Mouse (Mus musculus): ENCODE data around the gene Hmgb4. TPM values are rescaled to one million over a fixed set of nuclear protein-coding genes. Genes with fewer than 3 reads are reported as not detected.

The Hmgb4 gene
- not detected in 2 replicates for polyA plus RNA-seq (2014; fragmentation: Nextera tagmentation; extraction: Ambion mirVana)

GRCm38 (mm10) chr4:128260907-128261560, at the start of gene Hmgb4:
Gene Hmgb4 (minus strand): TSS chr4:128260957.
- Histone ChIP-seq H3K4me1 (ENCODE audit: control insufficient read depth, insufficient read depth, low read length) (no peaks in the 10 kb centered on the region), H3K36me3 (ENCODE audit: control insufficient read depth, insufficient read depth, low read length) (no peaks in the 10 kb centered on the region), H3K4me3 (ENCODE audit: low read depth, low read length) (no peak within 1 kb of the TSS), H3K27ac (ENCODE audit: low read depth, low read length) (0 out of 2 replicates have a peak within 1 kb of the TSS, but pooled peaks have one; percentile 22), H3K9me3 (ENCODE audit: control insufficient read depth, low read length) (no peaks in the 10 kb centered on the region), H3K9ac (replicated peaks; ENCODE audit: low read depth, low read length) (no peak within 1 kb of the TSS), H3K4me2 (ENCODE audit: low read depth, low read length) (no peak within 1 kb of the TSS), H3K27me3 (ENCODE audit: control insufficient read depth, insufficient read depth, low read length) (no peaks in the 10 kb centered on the region)
- ATAC-seq (ENCODE audit: low read depth) = no peak
- WGBS = 62% methylated on average over 8 of the region's 8 CpGs

- no peak overlapping the region for H3K4me2 ChIP-seq (ENCODE audit: low read depth, low read length)
- ATAC-seq (ENCODE audit: low read depth) = no peak
- H3K4me1 ChIP-seq (ENCODE audit: control insufficient read depth, insufficient read depth, low read length) = no peaks in the 10 kb centered on the region
- WGBS = 96% methylated on average over 8 of the region's 8 CpGs
- H3K27me3 ChIP-seq (ENCODE audit: control insufficient read depth, insufficient read depth, low read length) = no peaks in the 10 kb centered on the region
- no peaks in the 10 kb centered on the region for H3K9me3 ChIP-seq (ENCODE audit: control insufficient read depth, low read length)
- H3K36me3 ChIP-seq (ENCODE audit: control insufficient read depth, insufficient read depth, low read length) = no peaks in the 10 kb centered on the region
- no peak overlapping the region for H3K27ac ChIP-seq (ENCODE audit: low read depth, low read length)
- H3K9ac ChIP-seq (replicated peaks; ENCODE audit: low read depth, low read length) = no peak overlapping the region
- no peak overlapping the region for H3K4me3 ChIP-seq (ENCODE audit: low read depth, low read length)
These were observed 45.3 kb upstream of the Hmgb4 start for GRCm38 (mm10) chr4:128306011-128306410.

DNA sequence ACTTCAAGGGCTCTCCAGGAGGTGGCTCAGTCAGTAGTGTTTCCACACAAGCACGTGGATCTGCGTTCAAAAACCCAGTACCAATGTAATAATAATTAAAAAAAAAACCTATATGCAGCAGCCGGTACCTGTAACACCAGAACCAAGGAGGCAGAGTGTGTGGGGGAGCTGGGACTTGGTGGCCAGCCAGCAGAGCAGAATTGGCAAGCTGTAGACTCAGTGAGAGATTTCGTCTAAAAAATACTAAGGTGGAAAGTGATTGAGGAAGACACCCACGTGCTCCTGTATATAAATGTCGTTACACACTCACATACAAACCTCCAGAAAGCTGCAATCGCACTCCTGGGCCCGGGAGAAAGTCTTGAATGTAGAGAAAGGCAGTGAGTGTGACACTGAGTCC, 43.3 kb upstream of the Hmgb4 start:
- Histone ChIP-seq H3K27me3 (ENCODE audit: control insufficient read depth, insufficient read depth, low read length) (no peaks in the 10 kb centered on the region), H3K4me1 (ENCODE audit: control insufficient read depth, insufficient read depth, low read length) (no peaks in the 10 kb centered on the region), H3K9ac (replicated peaks; ENCODE audit: low read depth, low read length) (no peak overlapping the region), H3K9me3 (ENCODE audit: control insufficient read depth, low read length) (no peaks in the 10 kb centered on the region), H3K36me3 (ENCODE audit: control insufficient read depth, insufficient read depth, low read length) (no peaks in the 10 kb centered on the region), H3K27ac (ENCODE audit: low read depth, low read length) (no peak overlapping the region), H3K4me3 (ENCODE audit: low read depth, low read length) (no peak overlapping the region), H3K4me2 (ENCODE audit: low read depth, low read length) (no peak overlapping the region)
- no peak for ATAC-seq (ENCODE audit: low read depth)
- 86% methylated on average over 8 of the region's 8 CpGs for WGBS

- no peak overlapping the region for H3K4me3 ChIP-seq (ENCODE audit: low read depth, low read length)
- H3K36me3 ChIP-seq (ENCODE audit: control insufficient read depth, insufficient read depth, low read length) = no peaks in the 10 kb centered on the region
- no peaks in the 10 kb centered on the region for H3K4me1 ChIP-seq (ENCODE audit: control insufficient read depth, insufficient read depth, low read length)
- no peaks in the 10 kb centered on the region for H3K9me3 ChIP-seq (ENCODE audit: control insufficient read depth, low read length)
- WGBS = 66% methylated on average over 7 of the region's 7 CpGs
- no peak overlapping the region for H3K9ac ChIP-seq (replicated peaks; ENCODE audit: low read depth, low read length)
- H3K27ac ChIP-seq (ENCODE audit: low read depth, low read length) = no peak overlapping the region
- no peak overlapping the region for H3K4me2 ChIP-seq (ENCODE audit: low read depth, low read length)
- ATAC-seq (ENCODE audit: low read depth) = no peak
- no peaks in the 10 kb centered on the region for H3K27me3 ChIP-seq (ENCODE audit: control insufficient read depth, insufficient read depth, low read length)
These were observed 27.3 kb upstream of the Hmgb4 start for GRCm38 (mm10) chr4:128288095-128288494.

GRCm38 (mm10) chr4:128285009-128285408, 24.3 kb upstream of the Hmgb4 start:
- H3K27me3 ChIP-seq (ENCODE audit: control insufficient read depth, insufficient read depth, low read length) = no peaks in the 10 kb centered on the region
- H3K27ac ChIP-seq (ENCODE audit: low read depth, low read length) = no peak overlapping the region
- H3K36me3 ChIP-seq (ENCODE audit: control insufficient read depth, insufficient read depth, low read length) = no peaks in the 10 kb centered on the region
- no peak overlapping the region for H3K4me3 ChIP-seq (ENCODE audit: low read depth, low read length)
- no peaks in the 10 kb centered on the region for H3K4me1 ChIP-seq (ENCODE audit: control insufficient read depth, insufficient read depth, low read length)
- H3K4me2 ChIP-seq (ENCODE audit: low read depth, low read length) = no peak overlapping the region
- no peaks in the 10 kb centered on the region for H3K9me3 ChIP-seq (ENCODE audit: control insufficient read depth, low read length)
- ATAC-seq (ENCODE audit: low read depth) = no peak
- WGBS = 68% methylated on average over 1 of the region's 1 CpGs
- H3K9ac ChIP-seq (replicated peaks; ENCODE audit: low read depth, low read length) = no peak overlapping the region

DNA sequence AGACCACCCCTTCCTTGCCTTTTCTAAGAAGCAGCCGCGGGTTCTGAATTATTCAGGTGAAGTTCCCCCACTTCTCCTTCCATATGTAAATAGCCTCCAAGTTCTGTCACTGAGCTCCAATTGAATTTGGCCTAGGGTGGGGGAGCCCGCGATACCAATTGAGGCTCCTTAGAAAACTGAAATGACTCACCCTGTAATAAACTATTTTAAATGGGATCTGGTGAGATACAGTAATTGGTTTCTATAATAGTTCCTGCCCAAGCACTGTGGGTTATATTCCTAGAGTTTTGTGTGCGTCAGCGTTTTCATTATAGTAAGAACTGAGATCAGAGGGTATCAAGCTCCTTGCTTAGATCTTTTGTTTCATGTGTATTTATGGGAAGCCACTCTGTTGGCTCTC, 14.8 kb upstream of the Hmgb4 start:
- Histone ChIP-seq H3K36me3 (ENCODE audit: control insufficient read depth, insufficient read depth, low read length) (no peaks in the 10 kb centered on the region), H3K4me3 (ENCODE audit: low read depth, low read length) (no peak overlapping the region), H3K27ac (ENCODE audit: low read depth, low read length) (no peak overlapping the region), H3K4me1 (ENCODE audit: control insufficient read depth, insufficient read depth, low read length) (peaks cover 8% of the 10 kb centered on the region; the same call in 1 of the 2 replicates), H3K27me3 (ENCODE audit: control insufficient read depth, insufficient read depth, low read length) (no peaks in the 10 kb centered on the region), H3K9me3 (ENCODE audit: control insufficient read depth, low read length) (no peaks in the 10 kb centered on the region), H3K4me2 (ENCODE audit: low read depth, low read length) (no peak overlapping the region), H3K9ac (replicated peaks; ENCODE audit: low read depth, low read length) (no peak overlapping the region)
- ATAC-seq (ENCODE audit: low read depth) = no peak
- 67% methylated on average over 6 of the region's 6 CpGs for WGBS

DNA sequence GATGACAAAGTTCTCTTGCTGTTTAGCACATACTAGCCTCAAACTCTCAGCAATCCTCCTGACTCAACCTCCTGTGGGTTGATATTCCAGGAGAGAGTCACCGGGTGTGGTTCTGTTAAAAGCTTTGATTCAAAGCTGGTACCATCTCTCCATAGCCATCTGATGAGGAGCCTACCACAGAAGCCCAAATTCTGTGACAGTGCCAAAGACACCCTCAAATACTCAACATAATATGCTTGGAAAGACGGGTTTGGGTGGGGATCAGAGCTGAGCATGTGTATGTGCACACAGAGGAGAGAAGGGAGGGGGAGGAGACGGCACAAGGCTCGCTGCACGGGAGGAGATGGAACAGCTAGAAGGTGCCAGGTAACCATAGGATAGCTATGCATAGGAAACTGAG, 14.4 kb upstream of the Hmgb4 start:
- Histone ChIP-seq H3K4me1 (ENCODE audit: control insufficient read depth, insufficient read depth, low read length) (peaks cover 8% of the 10 kb centered on the region; the same call in 1 of the 2 replicates), H3K9me3 (ENCODE audit: control insufficient read depth, low read length) (no peaks in the 10 kb centered on the region), H3K4me2 (ENCODE audit: low read depth, low read length) (no peak overlapping the region), H3K9ac (replicated peaks; ENCODE audit: low read depth, low read length) (no peak overlapping the region), H3K27me3 (ENCODE audit: control insufficient read depth, insufficient read depth, low read length) (no peaks in the 10 kb centered on the region), H3K27ac (ENCODE audit: low read depth, low read length) (no peak overlapping the region), H3K36me3 (ENCODE audit: control insufficient read depth, insufficient read depth, low read length) (no peaks in the 10 kb centered on the region), H3K4me3 (ENCODE audit: low read depth, low read length) (no peak overlapping the region)
- no peak for ATAC-seq (ENCODE audit: low read depth)
- WGBS = 78% methylated on average over 5 of the region's 5 CpGs

GRCm38 (mm10) chr4:128273146-128273545, 12.4 kb upstream of the Hmgb4 start:
- no peaks in the 10 kb centered on the region for H3K9me3 ChIP-seq (ENCODE audit: control insufficient read depth, low read length)
- H3K27me3 ChIP-seq (ENCODE audit: control insufficient read depth, insufficient read depth, low read length) = no peaks in the 10 kb centered on the region
- no peak overlapping the region for H3K4me3 ChIP-seq (ENCODE audit: low read depth, low read length)
- peaks cover 11% of the 10 kb centered on the region; the same call in 1 of the 2 replicates for H3K4me1 ChIP-seq (ENCODE audit: control insufficient read depth, insufficient read depth, low read length)
- H3K36me3 ChIP-seq (ENCODE audit: control insufficient read depth, insufficient read depth, low read length) = no peaks in the 10 kb centered on the region
- ATAC-seq (ENCODE audit: low read depth) = no peak
- no peak overlapping the region for H3K4me2 ChIP-seq (ENCODE audit: low read depth, low read length)
- 58% methylated on average over 11 of the region's 11 CpGs for WGBS
- H3K9ac ChIP-seq (replicated peaks; ENCODE audit: low read depth, low read length) = no peak overlapping the region
- no peak overlapping the region for H3K27ac ChIP-seq (ENCODE audit: low read depth, low read length)

DNA sequence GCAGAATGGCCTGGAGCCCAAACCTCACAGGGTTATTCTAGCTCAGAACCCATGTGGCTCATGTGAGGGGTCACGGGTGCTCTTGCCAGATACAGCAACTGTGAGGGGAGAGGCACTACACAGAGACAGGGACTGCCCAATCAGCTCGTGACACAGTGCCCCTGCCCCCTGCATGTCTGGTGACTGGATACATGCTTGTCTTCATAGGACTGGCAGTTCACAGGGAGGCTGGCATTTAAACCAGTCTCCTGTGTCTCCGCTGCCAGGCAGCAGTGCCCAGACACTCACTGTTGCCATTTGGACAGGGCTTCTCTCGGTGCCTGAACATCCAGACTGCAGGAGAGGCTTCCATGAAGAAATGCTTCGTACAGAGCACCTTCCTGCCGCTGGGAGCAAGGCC, 11.7 kb upstream of the Hmgb4 start:
- no peaks in the 10 kb centered on the region for H3K36me3 ChIP-seq (ENCODE audit: control insufficient read depth, insufficient read depth, low read length)
- H3K27ac ChIP-seq (ENCODE audit: low read depth, low read length) = no peak overlapping the region; the same call in 1 of the 2 replicates
- H3K4me3 ChIP-seq (ENCODE audit: low read depth, low read length) = no peak overlapping the region
- no peaks in the 10 kb centered on the region for H3K27me3 ChIP-seq (ENCODE audit: control insufficient read depth, insufficient read depth, low read length)
- no peaks in the 10 kb centered on the region for H3K9me3 ChIP-seq (ENCODE audit: control insufficient read depth, low read length)
- peaks cover 11% of the 10 kb centered on the region; the same call in 1 of the 2 replicates for H3K4me1 ChIP-seq (ENCODE audit: control insufficient read depth, insufficient read depth, low read length)
- H3K9ac ChIP-seq (replicated peaks; ENCODE audit: low read depth, low read length) = no peak overlapping the region
- 60% methylated on average over 6 of the region's 6 CpGs for WGBS
- no peak; the same call in 1 of the 2 replicates for ATAC-seq (ENCODE audit: low read depth)
- H3K4me2 ChIP-seq (ENCODE audit: low read depth, low read length) = no peak overlapping the region
